ENCODE assay signal across 9 mouse cellular contexts in the genomic region with DNA sequence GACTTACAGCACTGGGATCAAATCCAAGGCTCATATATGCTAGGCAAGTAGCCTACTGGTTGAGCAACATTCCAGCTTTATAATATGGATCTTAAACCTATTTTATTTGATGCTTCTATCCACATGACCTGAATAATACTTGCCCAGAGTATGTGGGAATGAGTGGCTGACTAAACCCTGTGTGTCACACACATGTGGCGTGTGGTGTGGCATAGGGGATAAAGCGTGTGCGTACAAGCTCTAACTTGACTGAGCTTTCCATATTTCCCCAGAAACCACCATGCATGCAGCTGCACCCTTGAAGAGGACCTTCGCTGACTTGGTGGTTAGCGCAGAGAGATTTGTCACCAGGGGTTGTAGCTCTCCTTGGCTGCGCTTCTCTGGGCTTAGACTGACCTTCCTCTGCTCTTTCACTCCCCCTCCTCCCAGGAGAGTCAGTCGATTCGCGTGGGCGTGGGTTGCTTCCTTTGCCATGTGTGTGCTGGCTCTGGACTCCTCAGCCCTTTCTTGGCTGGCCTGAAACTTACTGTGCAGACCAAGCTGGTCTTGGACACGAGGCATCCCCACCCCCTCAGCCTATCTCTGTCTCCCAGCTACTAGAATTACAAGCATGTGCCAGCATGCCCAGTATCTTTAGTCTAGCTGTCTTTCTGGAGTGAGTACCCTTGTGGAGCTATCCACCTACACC.
DNase-seq lines count a peak whose midpoint lies in the region; ATAC-seq lines count a peak whose summit lies in the region.
"Had no signal": no experiment of that assay in that cellular context is flagged by ENCODE, and none has a peak within 500 bp of the region (broad histone marks: within the 10 kb centered on the region; RNA-seq: fewer than 3 reads in every experiment).

No protein-coding gene starts in this region.

- H3K4me3 ChIP-seq in hindbrain, embryonic 13.5 days: no peak overlapping the region
- no peak overlapping the region for H3K4me3 ChIP-seq in hindbrain, embryonic 11.5 days (ENCODE audit: low read depth, low read length)
- H3K4me3 ChIP-seq: liver, embryonic 15.5 days had no signal

- no peak overlapping the region for H3K4me2 ChIP-seq in hindbrain, embryonic 13.5 days
- H3K4me2 ChIP-seq in hindbrain, embryonic 11.5 days (replicated peaks; ENCODE audit: low read depth, low read length): no peak overlapping the region
- H3K4me2 ChIP-seq: liver, embryonic 15.5 days had no signal

- no peaks in the 10 kb centered on the region for H3K27me3 ChIP-seq in hindbrain, embryonic 13.5 days
- no peaks in the 10 kb centered on the region for H3K27me3 ChIP-seq in hindbrain, embryonic 11.5 days (ENCODE audit: control insufficient read depth, insufficient read depth, low read length)
- H3K27me3 ChIP-seq: liver, embryonic 15.5 days had no signal

- no peak overlapping the region for H3K9ac ChIP-seq in hindbrain, embryonic 13.5 days
- no peak overlapping the region for H3K9ac ChIP-seq in hindbrain, embryonic 11.5 days (ENCODE audit: low read depth, low read length)
- H3K9ac ChIP-seq: liver, embryonic 15.5 days had no signal

- WGBS in hindbrain, embryonic 13.5 days: 79% methylated on average over 11 of the region's 11 CpGs
- 76% methylated on average over 11 of the region's 11 CpGs for WGBS in hindbrain, embryonic 11.5 days

- DNase-seq in hindbrain, embryonic 11.5 days (ENCODE audit: low spot score): no peak
- peak; percentile 29 for DNase-seq in MN1 (ENCODE audit: low spot score)
- peak; percentile 40 for DNase-seq in gastrocnemius, adult 18-20 months (ENCODE audit: low spot score)
- peak; percentile 66 for DNase-seq in heart, postnatal 4 days
- peak; percentile 43 for DNase-seq in thymus, postnatal 14 days
- DNase-seq in yolk sac, embryonic 10.5 days (ENCODE audit: low spot score): no peak
- DNase-seq in lung, postnatal 36 days: no peak

- ATAC-seq in hindbrain, embryonic 13.5 days (ENCODE audit: low FRiP score): 0 out of 2 replicates have a peak, but pooled peaks have one; percentile 37
- ATAC-seq in hindbrain, embryonic 11.5 days (ENCODE audit: low FRiP score): no peak

- no peaks in the 10 kb centered on the region for H3K36me3 ChIP-seq in hindbrain, embryonic 13.5 days
- H3K36me3 ChIP-seq in hindbrain, embryonic 11.5 days (ENCODE audit: control insufficient read depth, insufficient read depth, low read length): no peaks in the 10 kb centered on the region
- H3K36me3 ChIP-seq: liver, embryonic 15.5 days had no signal

- H3K9me3 ChIP-seq in hindbrain, embryonic 13.5 days: no peaks in the 10 kb centered on the region
- H3K9me3 ChIP-seq in hindbrain, embryonic 11.5 days (ENCODE audit: control insufficient read depth, low read length): no peaks in the 10 kb centered on the region
- H3K9me3 ChIP-seq: liver, embryonic 15.5 days had no signal

- H3K27ac ChIP-seq in hindbrain, embryonic 13.5 days: no peak overlapping the region
- no peak overlapping the region for H3K27ac ChIP-seq in hindbrain, embryonic 11.5 days (ENCODE audit: low read depth, low read length)
- H3K27ac ChIP-seq: liver, embryonic 15.5 days had no signal

- H3K4me1 ChIP-seq in hindbrain, embryonic 13.5 days (replicated peaks): peaks cover 11% of the 10 kb centered on the region
- H3K4me1 ChIP-seq in hindbrain, embryonic 11.5 days (replicated peaks; ENCODE audit: control insufficient read depth, insufficient read depth, low read length): no peaks in the 10 kb centered on the region

Comparison
In these comparisons a context has a peak if more than half of its experiments do, and no peak if none do; other contexts are left out.
1. DNase-seq: peak in MN1 (single experiment), gastrocnemius, adult 18-20 months (single experiment), heart, postnatal 4 days (single experiment) and thymus, postnatal 14 days (single experiment); none in hindbrain, embryonic 11.5 days (single experiment), yolk sac, embryonic 10.5 days (single experiment) and lung, postnatal 36 days (single experiment).